Mouse (Mus musculus) hindbrain, embryonic 12.5 days (tissue): Measurements from ENCODE around the gene Fyn. TPM values are rescaled to one million over a fixed set of nuclear protein-coding genes. Genes with fewer than 3 reads are reported as not detected.

Experiments
- ATAC-seq: fragments of 200-750 bp; cut with Nextera tagmentation; 2 replicates; pipeline ENCODE4 v1.8.0; 2017; ENCODE audit warnings: moderate TSS enrichment; ENCODE audit not compliant: low FRiP score
- H3K27ac ChIP-seq: fragments of 300-500 bp; sonication (generic); 2 replicates; pipeline ENCODE4 v1.5.1; 2016; ENCODE audit warnings: mild to moderate bottlenecking
- H3K27me3 ChIP-seq: fragments of 300-500 bp; sonication (generic); 2 replicates; pipeline ENCODE4 v1.6.1; 2016; ENCODE audit warnings: mild to moderate bottlenecking
- H3K36me3 ChIP-seq: fragments of 300-500 bp; sonication (generic); 2 replicates; pipeline ENCODE4 v1.6.1; 2016; ENCODE audit warnings: mild to moderate bottlenecking
- H3K4me1 ChIP-seq: fragments of 300-500 bp; sonication (generic); 2 replicates; pipeline ENCODE4 v1.6.1; 2016
- H3K4me2 ChIP-seq: fragments of 300-500 bp; sonication (generic); replicated peaks from 2 replicates; pipeline ENCODE4 v1.6.1; 2016; ENCODE audit warnings: mild to moderate bottlenecking
- H3K4me3 ChIP-seq: fragments of 300-500 bp; sonication (generic); 2 replicates; pipeline ENCODE4 v1.5.1; 2016; ENCODE audit warnings: mild to moderate bottlenecking
- H3K9ac ChIP-seq: fragments of 300-500 bp; sonication (generic); 2 replicates; pipeline ENCODE4 v1.6.1; 2016; ENCODE audit warnings: mild to moderate bottlenecking, moderate library complexity
- H3K9me3 ChIP-seq: fragments of 300-500 bp; sonication (generic); replicated peaks from 2 replicates; pipeline ENCODE4 v1.6.1; 2016; ENCODE audit warnings: mild to moderate bottlenecking
- WGBS: fragments of 180-500 bp; shearing (Covaris S2); methylation state at CpG from one replicate; pipeline ENCODE4 v1.1.7; 2016; 5-methylcytosine and 5-hydroxymethylcytosine counted together
- polyA plus RNA-seq: library from polyadenylated mRNA; unstranded; fragments of >200 nt; fragmentation: Nextera tagmentation; extraction: Ambion mirVana; gene quantifications from 2 replicates; pipeline ENCODE4 v1.2.1, GENCODE M21; 2016

Fyn gene
- polyA plus RNA-seq, 1 experiment from 2014 or later = 64.8 TPM

DNA sequence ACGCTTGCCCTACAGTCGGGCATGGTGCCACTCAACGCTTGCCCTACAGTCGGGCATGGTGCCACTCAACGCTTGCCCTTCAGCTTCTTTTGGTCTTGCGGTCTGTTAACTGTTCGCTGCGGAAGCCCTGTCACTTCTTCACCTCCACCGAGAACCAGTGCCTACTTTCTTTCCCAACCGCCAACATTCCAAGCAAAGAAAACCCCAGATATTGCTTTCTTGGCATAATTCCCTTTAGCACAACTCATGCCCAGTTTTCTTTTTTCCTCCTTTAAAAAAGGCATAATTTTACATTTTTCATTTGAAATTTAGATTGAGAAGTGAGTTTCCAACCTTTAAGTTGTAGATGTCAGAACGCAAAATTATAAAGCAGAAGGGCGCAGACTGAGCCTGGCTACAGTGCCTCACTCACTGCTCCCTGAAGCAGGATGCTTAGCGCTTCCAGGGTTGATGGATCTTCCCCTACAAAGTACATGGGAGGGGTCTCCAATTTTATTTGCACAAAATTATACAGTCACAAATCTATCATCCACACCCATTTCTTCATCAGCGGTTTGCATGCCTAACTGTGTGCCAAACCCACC is 18.8 kb upstream of the Fyn start:
- Histone ChIP-seq H3K4me1 (no peaks in the 10 kb centered on the region), H3K4me2 (no peak overlapping the region), H3K9me3 (no peaks in the 10 kb centered on the region), H3K36me3 (no peaks in the 10 kb centered on the region), H3K27me3 (no peaks in the 10 kb centered on the region), H3K9ac (no peak overlapping the region), H3K4me3 (no peak overlapping the region), H3K27ac (no peak overlapping the region)
- WGBS = 95% methylated on average over 14 of the region's 14 CpGs
- no peak for ATAC-seq

DNA sequence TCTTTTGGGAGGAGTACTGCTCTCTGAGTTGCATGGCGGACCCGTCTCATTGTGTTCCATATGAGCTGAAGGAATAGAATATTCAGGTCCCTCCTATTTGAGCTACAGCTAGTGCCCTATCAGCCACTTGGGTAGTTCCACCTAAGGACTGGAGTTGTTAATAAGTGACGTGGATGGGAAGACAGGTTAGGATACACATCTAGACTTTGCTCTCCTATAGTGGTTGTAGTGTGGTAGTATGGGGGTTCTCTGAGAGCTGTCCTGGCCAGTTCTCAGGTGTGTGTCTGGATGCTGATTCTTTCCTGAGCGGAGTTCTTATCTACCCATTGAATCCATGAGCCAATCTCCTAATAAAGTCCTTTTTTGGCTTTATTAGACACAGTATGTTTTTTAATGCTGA is 4.5 kb upstream of the Fyn start:
- Histone ChIP-seq H3K36me3 (no peaks in the 10 kb centered on the region), H3K4me1 (peaks cover 5% of the 10 kb centered on the region; the same call in 1 of the 2 replicates), H3K27me3 (no peaks in the 10 kb centered on the region), H3K27ac (no peak overlapping the region), H3K4me3 (no peak overlapping the region), H3K9me3 (no peaks in the 10 kb centered on the region), H3K4me2 (no peak overlapping the region), H3K9ac (no peak overlapping the region)
- WGBS = 90% methylated on average over 4 of the region's 4 CpGs
- no peak for ATAC-seq

DNA sequence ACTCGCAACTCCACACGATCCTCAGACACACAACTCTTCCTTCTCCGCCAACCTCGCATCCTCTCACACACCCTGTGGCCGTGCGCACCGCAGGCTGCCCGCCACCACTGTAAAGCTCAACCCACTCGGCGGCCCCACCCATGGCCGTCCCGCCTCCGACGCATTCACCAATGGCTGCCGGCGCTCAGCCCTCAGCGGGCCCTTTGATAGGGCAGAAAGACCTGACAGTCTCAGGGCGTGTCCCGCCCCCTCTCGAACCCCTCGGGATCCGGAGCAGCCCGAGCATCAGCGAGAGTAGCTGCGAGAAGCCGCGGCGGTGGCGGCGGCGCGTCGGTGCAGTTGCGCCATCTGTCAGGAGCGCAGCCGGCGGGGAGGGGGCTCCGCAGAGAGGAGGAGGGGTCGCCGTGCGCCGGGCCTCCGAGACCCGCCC is 862 bp downstream of the Fyn start:
- ATAC-seq = peak; percentile 99
- H3K4me3 ChIP-seq = peak overlapping the region; percentile 93

DNA sequence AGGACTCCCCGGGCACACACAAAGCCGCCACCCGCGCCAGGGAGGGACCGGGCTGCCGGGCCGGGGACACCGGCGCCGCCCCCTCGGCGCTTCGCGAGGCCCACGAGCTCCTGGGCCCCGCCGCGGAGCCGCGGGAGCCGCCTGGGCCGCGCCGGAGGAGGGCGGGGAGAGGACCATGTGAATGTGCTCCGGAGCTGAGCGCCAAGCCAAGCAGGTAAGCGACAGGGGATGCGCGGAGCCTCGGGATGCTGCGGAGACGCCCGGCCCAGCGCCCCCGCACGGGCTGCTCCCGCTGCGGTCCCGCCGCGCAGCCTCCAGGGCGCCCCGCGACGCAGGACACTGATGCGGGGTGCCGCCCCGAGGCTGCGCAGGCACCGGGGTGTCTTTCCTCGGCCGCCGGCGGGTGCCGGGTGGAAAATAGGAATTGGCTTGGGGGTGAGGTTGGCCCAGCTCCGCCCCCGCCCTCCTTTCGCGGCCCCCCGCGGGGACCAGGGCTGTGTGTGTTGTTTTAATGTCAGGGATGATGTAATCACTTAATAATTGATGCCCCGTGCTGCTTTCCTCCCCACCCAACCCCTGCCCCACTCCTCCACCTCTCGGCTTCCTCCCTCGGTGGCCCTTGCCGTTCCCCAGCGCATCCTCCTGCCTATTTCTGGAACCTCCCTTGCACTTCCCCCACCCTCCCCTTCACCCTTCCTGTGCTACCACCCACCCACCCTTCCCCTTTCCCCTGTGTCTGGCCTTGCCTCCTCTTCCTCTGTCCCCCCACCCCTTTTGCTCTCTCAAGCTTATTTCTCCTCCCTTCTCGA is 1.5 kb downstream of the Fyn start:
- Histone ChIP-seq H3K4me3 (peak overlapping the region; percentile 93), H3K4me1 (peaks cover 46% of the 10 kb centered on the region), H3K4me2 (peak overlapping the region; percentile 64), H3K9me3 (no peaks in the 10 kb centered on the region), H3K36me3 (no peaks in the 10 kb centered on the region), H3K27ac (peak overlapping the region; percentile 98), H3K27me3 (no peaks in the 10 kb centered on the region), H3K9ac (peak overlapping the region; percentile 97)
- under 1% methylated on average over 60 of the region's 68 CpGs for WGBS
- peak; percentile 80 for ATAC-seq

More for the DNA sequence above, 862 bp downstream of the Fyn start:
- Histone ChIP-seq H3K9ac (peak overlapping the region; percentile 97), H3K9me3 (no peaks in the 10 kb centered on the region), H3K36me3 (no peaks in the 10 kb centered on the region), H3K4me1 (peaks cover 40% of the 10 kb centered on the region), H3K4me2 (peak overlapping the region; percentile 64), H3K27ac (peak overlapping the region; percentile 98), H3K27me3 (no peaks in the 10 kb centered on the region)
- WGBS = under 1% methylated on average over 44 of the region's 44 CpGs

DNA sequence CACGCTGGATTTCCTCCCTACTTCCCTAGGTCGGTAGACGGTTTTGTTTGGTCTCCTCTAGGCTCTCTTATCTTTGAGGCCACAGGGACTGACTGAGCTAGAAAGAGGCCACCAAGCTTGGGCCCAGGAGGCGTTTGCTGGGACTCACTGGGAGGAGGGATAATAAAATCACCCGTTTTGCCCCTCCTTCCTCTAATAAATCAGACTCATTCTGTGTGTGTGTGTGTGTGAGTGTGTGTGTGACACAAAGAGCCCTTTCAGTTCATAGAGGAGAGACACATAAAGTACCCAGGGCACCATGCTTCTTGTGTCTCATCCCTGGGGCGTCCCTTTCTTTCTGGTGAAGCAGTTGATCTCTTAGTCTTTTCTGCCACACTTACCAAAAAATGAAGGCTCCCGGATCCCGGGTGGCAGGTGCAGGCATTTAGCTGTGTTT is 2.1 kb downstream of the Fyn start:
- WGBS = 2% methylated on average over 8 of the region's 8 CpGs
- H3K27ac ChIP-seq = peak overlapping the region; percentile 98
- peak; percentile 6; the same call in 1 of the 2 replicates for ATAC-seq
- H3K9ac ChIP-seq = peak overlapping the region; percentile 97
- H3K27me3 ChIP-seq = no peaks in the 10 kb centered on the region
- peak overlapping the region; percentile 64 for H3K4me2 ChIP-seq
- peak overlapping the region; percentile 93 for H3K4me3 ChIP-seq
- peaks cover 46% of the 10 kb centered on the region for H3K4me1 ChIP-seq
- H3K9me3 ChIP-seq = no peaks in the 10 kb centered on the region
- no peaks in the 10 kb centered on the region for H3K36me3 ChIP-seq

DNA sequence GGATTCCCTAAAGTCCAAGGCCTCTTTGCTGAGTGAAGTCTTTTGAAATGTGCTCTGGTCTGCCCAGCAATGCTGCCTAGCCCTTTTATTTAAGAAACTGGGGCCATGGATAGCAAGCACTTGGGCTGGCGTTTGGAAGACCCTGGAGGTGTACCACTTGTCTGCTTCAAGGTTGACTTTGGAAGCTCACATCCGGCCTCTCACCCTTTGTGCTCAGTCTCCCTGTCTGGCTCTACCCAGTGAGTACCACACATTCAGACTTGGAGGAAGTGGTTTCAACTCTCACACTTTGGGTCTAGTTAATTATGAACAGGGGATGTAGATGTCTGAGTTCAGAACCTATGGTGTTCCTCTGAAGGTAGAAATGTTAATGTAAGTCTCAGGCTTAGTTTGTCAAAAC is 2.8 kb downstream of the Fyn start:
- Histone ChIP-seq H3K27ac (peak overlapping the region; percentile 98), H3K4me3 (peak overlapping the region; percentile 93), H3K4me2 (peak overlapping the region; percentile 64), H3K27me3 (no peaks in the 10 kb centered on the region), H3K36me3 (no peaks in the 10 kb centered on the region), H3K9me3 (no peaks in the 10 kb centered on the region), H3K4me1 (peaks cover 51% of the 10 kb centered on the region), H3K9ac (peak overlapping the region; percentile 97)
- no peak for ATAC-seq
- 45% methylated on average over 2 of the region's 2 CpGs for WGBS

DNA sequence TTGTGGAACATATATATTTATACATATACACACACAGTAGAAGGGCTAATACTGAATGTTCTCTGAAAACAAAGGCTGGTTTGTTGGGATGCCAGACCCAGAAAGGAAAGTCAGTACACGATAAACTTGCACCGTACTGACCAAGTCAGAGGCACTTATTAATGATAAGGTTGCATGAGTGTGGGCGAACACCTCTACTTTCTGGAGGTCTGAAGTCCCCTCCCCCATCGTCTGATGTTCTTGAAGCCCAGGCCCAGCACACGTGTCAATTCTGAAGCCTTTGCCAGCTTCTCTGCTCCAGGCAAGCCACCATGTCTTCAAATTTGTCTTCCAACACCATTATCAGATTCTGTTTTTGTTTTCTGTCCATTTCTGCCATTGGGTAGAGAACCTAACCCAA is 3.3 kb downstream of the Fyn start:
- no peak overlapping the region for H3K9ac ChIP-seq
- H3K4me1 ChIP-seq = peaks cover 56% of the 10 kb centered on the region
- no peaks in the 10 kb centered on the region for H3K9me3 ChIP-seq
- no peak overlapping the region for H3K27ac ChIP-seq
- 85% methylated on average over 5 of the region's 5 CpGs for WGBS
- ATAC-seq = no peak
- H3K36me3 ChIP-seq = no peaks in the 10 kb centered on the region
- H3K27me3 ChIP-seq = no peaks in the 10 kb centered on the region
- H3K4me3 ChIP-seq = peak overlapping the region; percentile 93; the same call in 1 of the 2 replicates
- peak overlapping the region; percentile 64 for H3K4me2 ChIP-seq

DNA sequence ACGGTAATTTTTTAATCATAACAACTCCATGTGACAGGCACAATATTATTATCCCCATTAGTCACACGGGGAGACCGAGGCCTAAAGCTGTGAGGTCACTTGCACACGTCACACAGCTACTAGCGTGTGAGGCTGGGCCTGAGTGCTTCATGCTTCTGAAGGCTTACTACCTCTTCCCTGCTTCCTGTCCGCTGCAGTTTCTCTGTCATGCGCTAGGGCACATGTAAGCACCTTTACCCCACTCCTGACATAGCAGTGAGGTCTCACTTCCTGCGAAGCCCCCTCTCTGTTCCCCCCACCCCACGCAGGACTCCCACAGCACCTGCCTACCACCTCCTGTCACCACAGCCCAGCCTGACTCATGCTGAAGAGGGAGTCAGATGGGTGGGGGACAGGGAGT is 8.0 kb downstream of the Fyn start:
- Histone ChIP-seq H3K27me3 (no peaks in the 10 kb centered on the region), H3K36me3 (no peaks in the 10 kb centered on the region), H3K4me2 (no peak overlapping the region), H3K4me3 (no peak overlapping the region), H3K4me1 (peaks cover 67% of the 10 kb centered on the region), H3K9ac (no peak overlapping the region), H3K9me3 (no peaks in the 10 kb centered on the region), H3K27ac (no peak overlapping the region)
- 0 out of 2 replicates have a peak, but pooled peaks have one; percentile 5 for ATAC-seq
- 88% methylated on average over 9 of the region's 9 CpGs for WGBS

DNA sequence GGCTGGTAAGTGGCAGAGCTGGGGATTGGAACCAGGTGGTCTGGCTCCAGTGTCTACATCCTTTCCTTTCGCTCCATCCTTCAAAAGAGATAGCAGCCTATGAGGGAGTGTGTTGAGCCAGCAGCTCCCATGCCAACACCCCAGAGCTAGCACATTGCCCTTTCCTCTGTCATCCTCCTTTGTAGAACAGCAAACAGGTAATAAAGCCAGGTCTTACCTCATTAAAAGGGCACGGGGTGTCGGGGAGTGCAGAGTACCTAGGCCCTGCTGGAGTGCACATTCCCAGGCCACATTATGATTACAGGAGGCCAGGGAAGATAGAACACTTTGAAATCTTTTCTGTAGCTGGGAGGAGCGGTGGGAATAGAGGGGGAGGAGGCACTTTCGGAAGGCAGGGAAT is 8.6 kb downstream of the Fyn start:
- Histone ChIP-seq H3K9ac (no peak overlapping the region), H3K9me3 (no peaks in the 10 kb centered on the region), H3K36me3 (no peaks in the 10 kb centered on the region), H3K27ac (no peak overlapping the region), H3K4me2 (no peak overlapping the region), H3K4me1 (peaks cover 62% of the 10 kb centered on the region), H3K4me3 (no peak overlapping the region), H3K27me3 (no peaks in the 10 kb centered on the region)
- ATAC-seq = no peak
- WGBS = 86% methylated on average over 5 of the region's 5 CpGs

DNA sequence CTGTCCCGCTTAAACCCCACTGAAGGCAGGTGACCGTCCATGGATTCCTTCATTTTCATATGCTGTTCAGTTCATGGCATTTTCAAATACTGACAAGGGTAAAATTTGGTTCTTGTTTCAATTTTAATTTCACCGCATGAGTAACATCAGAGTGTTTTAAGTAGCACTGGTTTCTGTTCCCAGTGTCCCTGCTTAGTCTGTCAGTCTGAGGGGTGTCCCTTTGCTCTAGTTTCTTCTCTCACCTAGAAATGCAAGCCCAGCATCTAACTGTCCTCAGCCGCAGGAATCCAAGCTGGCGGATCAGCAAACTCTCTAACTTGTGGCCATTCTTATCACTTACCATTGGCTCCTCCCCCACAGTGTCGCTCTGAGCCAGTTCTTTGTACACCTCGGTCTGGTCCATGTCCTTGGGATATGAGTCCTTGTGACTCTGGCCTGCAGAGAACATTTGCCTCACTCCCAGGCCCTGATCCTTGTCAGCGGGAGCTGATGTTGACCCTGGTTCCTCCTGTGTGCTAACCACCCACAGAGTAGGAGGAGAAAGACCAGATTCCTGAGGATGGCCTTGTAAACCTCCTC is 9.5 kb downstream of the Fyn start:
- WGBS = 85% methylated on average over 8 of the region's 8 CpGs
- Histone ChIP-seq H3K36me3 (no peaks in the 10 kb centered on the region), H3K4me2 (no peak overlapping the region), H3K27ac (no peak overlapping the region), H3K27me3 (no peaks in the 10 kb centered on the region), H3K9me3 (no peaks in the 10 kb centered on the region), H3K9ac (no peak overlapping the region), H3K4me1 (peaks cover 61% of the 10 kb centered on the region), H3K4me3 (no peak overlapping the region)
- ATAC-seq = no peak

DNA sequence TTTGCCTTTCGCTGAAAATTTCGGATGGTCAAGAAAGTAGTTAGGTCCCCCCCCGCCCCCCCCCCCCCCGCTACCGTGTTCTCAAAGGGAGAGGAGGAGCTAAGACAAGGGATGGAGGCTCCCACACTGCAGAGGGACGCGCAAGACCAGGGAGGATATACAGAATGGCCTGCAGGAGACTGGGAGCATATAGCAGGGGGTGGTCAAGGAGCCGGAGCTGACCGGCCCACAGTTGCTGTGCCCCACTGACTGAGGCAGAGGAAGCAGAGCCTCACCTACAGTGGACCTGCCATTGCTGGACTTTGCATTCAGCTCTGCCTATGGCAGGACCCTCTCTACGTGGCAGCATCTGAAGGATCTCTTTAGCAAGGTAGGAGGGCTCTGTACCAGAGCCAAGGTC is 10.6 kb downstream of the Fyn start:
- Histone ChIP-seq H3K4me3 (no peak overlapping the region), H3K9me3 (no peaks in the 10 kb centered on the region), H3K36me3 (no peaks in the 10 kb centered on the region), H3K27me3 (no peaks in the 10 kb centered on the region), H3K4me1 (peaks cover 58% of the 10 kb centered on the region), H3K4me2 (no peak overlapping the region), H3K27ac (no peak overlapping the region), H3K9ac (no peak overlapping the region)
- ATAC-seq = 0 out of 2 replicates have a peak, but pooled peaks have one; percentile 30
- 57% methylated on average over 10 of the region's 10 CpGs for WGBS

DNA sequence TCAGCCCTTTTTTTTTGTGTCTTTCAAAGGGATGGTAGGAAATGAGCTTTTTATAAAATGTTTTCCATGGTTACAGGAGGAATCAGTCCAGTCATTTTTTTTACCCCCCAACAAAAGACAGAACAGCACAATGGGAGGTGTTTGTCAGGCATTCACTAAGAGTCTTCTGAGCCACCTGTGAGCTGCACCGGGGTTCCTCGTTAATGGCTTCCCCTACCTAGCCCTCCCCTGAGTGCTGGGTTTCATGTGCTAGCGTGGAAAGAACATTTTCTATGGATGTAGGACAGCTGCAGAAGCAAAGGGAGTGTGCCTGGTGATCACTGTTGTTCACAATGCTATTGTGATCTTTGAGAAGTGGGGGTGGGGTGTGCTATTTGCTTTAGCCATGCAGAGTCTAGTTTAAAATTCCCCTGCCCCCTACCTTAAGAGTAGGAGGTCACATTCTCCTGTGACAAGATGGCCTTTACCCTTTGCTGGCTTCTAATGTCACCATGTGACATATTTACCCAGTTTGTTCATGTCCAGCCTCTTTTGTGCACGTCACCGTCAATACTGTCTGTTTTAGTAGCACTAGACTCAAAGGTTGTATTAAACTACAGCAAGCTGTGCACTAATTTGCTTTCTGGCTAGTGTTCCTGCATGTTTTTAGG is 11.2 kb downstream of the Fyn start:
- 37% methylated on average over 5 of the region's 5 CpGs for WGBS
- Histone ChIP-seq H3K36me3 (no peaks in the 10 kb centered on the region), H3K27ac (no peak overlapping the region), H3K27me3 (no peaks in the 10 kb centered on the region), H3K4me3 (no peak overlapping the region), H3K9ac (no peak overlapping the region), H3K4me2 (no peak overlapping the region), H3K9me3 (no peaks in the 10 kb centered on the region), H3K4me1 (peaks cover 56% of the 10 kb centered on the region)
- no peak for ATAC-seq
